Mouse (Mus musculus) CH12.LX (cell line): ENCODE data around the gene Atp6v0c. TPM values are rescaled to one million over a fixed set of nuclear protein-coding genes. Genes with fewer than 3 reads are reported as not detected.

ENCODE experiments used
- DNase-seq: peaks from one replicate; pipeline ENCODE4 v3.0.0-alpha.2; 2013; ENCODE audit errors: extremely low read depth
- H3K27ac ChIP-seq: 2 replicates; pipeline ENCODE4 v1.5.1; 2012; ENCODE audit warnings: low read depth, mild to moderate bottlenecking, control low read depth, moderate library complexity; ENCODE audit not compliant: insufficient read depth
- H3K27me3 ChIP-seq: replicated peaks from 2 replicates; pipeline ENCODE3; 2012; ENCODE audit warnings: inconsistent platforms
- H3K36me3 ChIP-seq, 2 experiments: replicated peaks in 1 of 2; 2 replicates each; pipeline versions ENCODE3 to v1.6.1; 2012; ENCODE audit warnings: inconsistent platforms in 1 of 2, low read length in 1 of 2, mild to moderate bottlenecking in 1 of 2, mixed read lengths in 1 of 2, moderate library complexity in 1 of 2; ENCODE audit not compliant: control insufficient read depth in 1 of 2, insufficient read depth in 1 of 2
- H3K4me1 ChIP-seq, 2 experiments: 2 replicates each; pipeline ENCODE4 v1.6.1; 2012; ENCODE audit warnings: inconsistent platforms in 1 of 2, moderate library complexity in 1 of 2; ENCODE audit not compliant: insufficient read depth in 2 of 2, control insufficient read depth in 1 of 2
- H3K4me2 ChIP-seq: 2 replicates; pipeline ENCODE4 v1.6.1; 2012; ENCODE audit warnings: low read depth, mild to moderate bottlenecking, control low read depth; ENCODE audit not compliant: poor library complexity, insufficient read depth, severe bottlenecking
- H3K4me3 ChIP-seq, 3 experiments: fragments of 150-350 bp in 1 of 3; sonication (generic) in 1 of 3; replicated peaks in 1 of 3; 2 replicates each; pipeline versions ENCODE3 to v1.5.1; 2011 to 2012; ENCODE audit warnings: low read depth in 2 of 3, low read length in 2 of 3, mild to moderate bottlenecking in 2 of 3, moderate library complexity in 2 of 3, control low read depth in 1 of 3, improper control_type of control experiment in 1 of 3, inconsistent platforms in 1 of 3, mixed read lengths in 1 of 3; ENCODE audit not compliant: poor library complexity in 1 of 3
- H3K79me2 ChIP-seq: replicated peaks from 2 replicates; pipeline ENCODE4 v1.6.1; 2012; ENCODE audit warnings: mild to moderate bottlenecking, moderate library complexity; ENCODE audit not compliant: control insufficient read depth, poor library complexity, insufficient read depth, severe bottlenecking; ENCODE audit errors: extremely low read depth
- H3K9ac ChIP-seq: 2 replicates; pipeline ENCODE4 v1.6.1; 2012; ENCODE audit warnings: low read depth, mild to moderate bottlenecking, control low read depth, moderate library complexity; ENCODE audit not compliant: insufficient read depth
- H3K9me3 ChIP-seq: replicated peaks from 2 replicates; pipeline ENCODE3; 2012; ENCODE audit warnings: low read length, inconsistent platforms, mixed read lengths
- BHLHE40 ChIP-seq: IDR thresholded peaks from 2 replicates; pipeline ENCODE4 v1.6.1; 2011; ENCODE audit warnings: mild to moderate bottlenecking, low read depth, low read length, improper control_type of control experiment
- CHD1 ChIP-seq: IDR thresholded peaks from 2 replicates; pipeline ENCODE4 v1.6.1; 2012; ENCODE audit warnings: low read depth, low read length, improper control_type of control experiment, inconsistent platforms
- CHD2 ChIP-seq: IDR thresholded peaks from 2 replicates; pipeline ENCODE4 v1.6.1; 2011; ENCODE audit warnings: low read length, improper control_type of control experiment
- CTCF ChIP-seq, 2 experiments: IDR thresholded peaks in 1 of 2; conservative IDR thresholded peaks in 1 of 2; 2 replicates each; pipeline ENCODE4 v1.5.1; 2011 to 2012; ENCODE audit warnings: low read depth in 2 of 2, low read length in 2 of 2, improper control_type of control experiment in 1 of 2, inconsistent platforms in 1 of 2, mild to moderate bottlenecking in 1 of 2, moderate library complexity in 1 of 2
- E2F4 ChIP-seq: IDR thresholded peaks from 2 replicates; pipeline ENCODE4 v1.6.1; 2011; ENCODE audit warnings: low read depth, low read length, improper control_type of control experiment; ENCODE audit not compliant: insufficient replicate concordance
- ELF1 ChIP-seq: IDR thresholded peaks from 2 replicates; pipeline ENCODE4 v1.6.1; 2014; ENCODE audit warnings: low read depth, mild to moderate bottlenecking, inconsistent platforms, low read length, improper control_type of control experiment
- EP300 ChIP-seq: IDR thresholded peaks from 2 replicates; pipeline ENCODE4 v1.6.1; 2011; ENCODE audit warnings: low read length, improper control_type of control experiment
- ETS1 ChIP-seq: conservative IDR thresholded peaks from 2 replicates; pipeline ENCODE4 v1.6.1; 2012; ENCODE audit warnings: low read depth, mild to moderate bottlenecking, inconsistent platforms, low read length, improper control_type of control experiment, moderate library complexity
- GABPA ChIP-seq: IDR thresholded peaks from 2 replicates; pipeline ENCODE4 v1.6.1; 2012; ENCODE audit warnings: low read depth, low read length, improper control_type of control experiment, inconsistent platforms; ENCODE audit not compliant: insufficient replicate concordance
- HCFC1 ChIP-seq: IDR thresholded peaks from 2 replicates; pipeline ENCODE4 v1.6.1; 2012; ENCODE audit warnings: low read depth, mild to moderate bottlenecking, inconsistent platforms, low read length, improper control_type of control experiment
- IRF4 ChIP-seq: IDR thresholded peaks from 2 replicates; pipeline ENCODE4 v1.6.1; 2014; ENCODE audit warnings: low read depth, mild to moderate bottlenecking, inconsistent platforms, low read length, improper control_type of control experiment
- JUN ChIP-seq: IDR thresholded peaks from 2 replicates; pipeline ENCODE4 v1.6.1; 2011; ENCODE audit warnings: low read depth, mild to moderate bottlenecking, low read length, improper control_type of control experiment, moderate library complexity; ENCODE audit not compliant: insufficient read depth
- JUND ChIP-seq: conservative IDR thresholded peaks from 2 replicates; pipeline ENCODE4 v1.6.1; 2011; ENCODE audit warnings: low read depth, low read length, improper control_type of control experiment
- KAT2A ChIP-seq: IDR thresholded peaks from 2 replicates; pipeline ENCODE4 v1.6.1; 2012; ENCODE audit warnings: low read length, improper control_type of control experiment, inconsistent platforms; ENCODE audit not compliant: insufficient replicate concordance
- MAFK ChIP-seq: IDR thresholded peaks from 2 replicates; pipeline ENCODE4 v1.6.1; 2011; ENCODE audit warnings: low read length, improper control_type of control experiment; ENCODE audit not compliant: insufficient replicate concordance
- MAX ChIP-seq: IDR thresholded peaks from 2 replicates; pipeline ENCODE4 v1.6.1; 2011; ENCODE audit warnings: low read length, improper control_type of control experiment
- MAZ ChIP-seq: IDR thresholded peaks from 2 replicates; pipeline ENCODE4 v1.6.1; 2012; ENCODE audit warnings: low read depth, mild to moderate bottlenecking, inconsistent platforms, low read length, improper control_type of control experiment, moderate library complexity
- MEF2A ChIP-seq: IDR thresholded peaks from 2 replicates; pipeline ENCODE4 v1.6.1; 2014; ENCODE audit warnings: low read depth, mild to moderate bottlenecking, inconsistent platforms, low read length, improper control_type of control experiment, borderline replicate concordance
- MXI1 ChIP-seq: IDR thresholded peaks from 2 replicates; pipeline ENCODE4 v1.6.1; 2011; ENCODE audit warnings: mild to moderate bottlenecking, low read depth, low read length, improper control_type of control experiment
- MYC ChIP-seq: IDR thresholded peaks from 2 replicates; pipeline ENCODE4 v1.6.1; 2011; ENCODE audit warnings: low read depth, mild to moderate bottlenecking, improper control_type of control experiment, low read length
- NELFE ChIP-seq: IDR thresholded peaks from 2 replicates; pipeline ENCODE4 v1.6.1; 2011; ENCODE audit warnings: low read depth, low read length, improper control_type of control experiment
- NRF1 ChIP-seq: IDR thresholded peaks from 2 replicates; pipeline ENCODE4 v1.6.1; 2014; ENCODE audit warnings: low read depth, mild to moderate bottlenecking, inconsistent platforms, low read length, improper control_type of control experiment, moderate library complexity
- PAX5 ChIP-seq: IDR thresholded peaks from 2 replicates; pipeline ENCODE4 v1.6.1; 2012; ENCODE audit warnings: low read length, inconsistent platforms, mixed read lengths
- POLR2A ChIP-seq: IDR thresholded peaks from 2 replicates; pipeline ENCODE4 v1.6.1; 2011; ENCODE audit warnings: low read depth, mild to moderate bottlenecking, improper control_type of control experiment, low read length
- POLR2AphosphoS2 ChIP-seq: IDR thresholded peaks from 2 replicates; pipeline ENCODE4 v1.6.1; 2011; ENCODE audit warnings: low read depth, low read length, improper control_type of control experiment
- RAD21 ChIP-seq: IDR thresholded peaks from 2 replicates; pipeline ENCODE4 v1.6.1; 2011; ENCODE audit warnings: low read depth, mild to moderate bottlenecking, low read length, improper control_type of control experiment, moderate library complexity
- RCOR1 ChIP-seq: conservative IDR thresholded peaks from 2 replicates; pipeline ENCODE4 v1.6.1; 2012; ENCODE audit warnings: low read depth, mild to moderate bottlenecking, inconsistent platforms, low read length, improper control_type of control experiment
- SIN3A ChIP-seq: IDR thresholded peaks from 2 replicates; pipeline ENCODE4 v1.6.1; 2012; ENCODE audit warnings: low read length, improper control_type of control experiment, inconsistent platforms
- SMC3 ChIP-seq: IDR thresholded peaks from 2 replicates; pipeline ENCODE4 v1.6.1; 2011; ENCODE audit warnings: low read depth, low read length, improper control_type of control experiment
- TBP ChIP-seq: conservative IDR thresholded peaks from 2 replicates; pipeline ENCODE4 v1.6.1; 2011; ENCODE audit warnings: low read depth, low read length, improper control_type of control experiment
- TCF12 ChIP-seq: IDR thresholded peaks from 2 replicates; pipeline ENCODE4 v1.6.1; 2014; ENCODE audit warnings: low read depth, mild to moderate bottlenecking, inconsistent platforms, low read length, improper control_type of control experiment
- UBTF ChIP-seq: IDR thresholded peaks from 2 replicates; pipeline ENCODE4 v1.6.1; 2012; ENCODE audit warnings: low read depth, mild to moderate bottlenecking, inconsistent platforms, low read length, improper control_type of control experiment, moderate library complexity
- USF1 ChIP-seq: IDR thresholded peaks from 2 replicates; pipeline ENCODE4 v1.6.1; 2014; ENCODE audit warnings: low read depth, mild to moderate bottlenecking, inconsistent platforms, low read length, improper control_type of control experiment
- USF2 ChIP-seq: conservative IDR thresholded peaks from 2 replicates; pipeline ENCODE4 v1.6.1; 2011; ENCODE audit warnings: low read depth, low read length, improper control_type of control experiment
- ZC3H11A ChIP-seq: IDR thresholded peaks from 2 replicates; pipeline ENCODE4 v1.6.1; 2012; ENCODE audit warnings: low read depth, mild to moderate bottlenecking, inconsistent platforms, low read length, improper control_type of control experiment
- ZKSCAN1 ChIP-seq: IDR thresholded peaks from 2 replicates; pipeline ENCODE4 v1.6.1; 2012; ENCODE audit warnings: low read depth, inconsistent platforms, low read length, improper control_type of control experiment, borderline replicate concordance
- ZMIZ1 ChIP-seq: IDR thresholded peaks from 2 replicates; pipeline ENCODE4 v1.6.1; 2012; ENCODE audit warnings: low read depth, mild to moderate bottlenecking, inconsistent platforms, low read length, improper control_type of control experiment
- ZNF384 ChIP-seq: IDR thresholded peaks from 2 replicates; pipeline ENCODE4 v1.6.1; 2012; ENCODE audit warnings: low read depth, low read length, improper control_type of control experiment, inconsistent platforms
- dilution Hi-C: fragments of 300-500 bp; cut with MboI; formaldehyde crosslinking; loops from 2 replicates; pipeline ENCODE4 v1.14.3; 2020; ENCODE audit warnings: low sequenced_read_pairs; ENCODE audit not compliant: extremely low pct_unique_long_range_greater_than_20kb, extremely low pct_ligation_motif_present
- in situ Hi-C: fragments of 300-500 bp; cut with MboI; formaldehyde crosslinking; loops from 3 replicates; pipeline ENCODE4 v1.14.3; 2019; ENCODE audit warnings: low sequenced_read_pairs, low pct_ligation_motif_present, low pct_unique_long_range_greater_than_20kb, mixed read lengths
- polyA plus RNA-seq: library from polyadenylated mRNA; unstranded; fragments of >175 nt; gene quantifications from 2 replicates; pipeline ENCODE4 v1.2.1, GENCODE M21; 2012; ENCODE audit warnings: low read depth; ENCODE audit not compliant: insufficient read length
- total RNA-seq, 2 experiments: library from RNA; depleted of rRNA; stranded (reverse); fragments of 300-350 nt in 1 of 2; fragments of >200 nt in 1 of 2; gene quantifications; 2 replicates each; pipeline ENCODE4 v1.2.3; 2012 to 2014

Gene Atp6v0c
- total and polyA plus RNA-seq, 3 experiments = 49.1 to 407 (median 83.2) TPM

- no peaks in the 10 kb centered on the region for H3K9me3 ChIP-seq
- peaks cover 0 to 7% of the 10 kb centered on the region in 2 experiments for H3K36me3 ChIP-seq
- peak; percentile 96 for DNase-seq
- in situ Hi-C loops (no loop called here), dilution Hi-C loops (no loop called here)
- no peaks in the 10 kb centered on the region for H3K27me3 ChIP-seq
- peak overlapping the region; percentile 42; the same call in 1 of the 2 replicates for H3K27ac ChIP-seq
- peak overlapping the region; percentile 89 for H3K9ac ChIP-seq
- H3K79me2 ChIP-seq = peaks cover 28% of the 10 kb centered on the region
- H3K4me2 ChIP-seq = peak overlapping the region; percentile 91
- H3K4me1 ChIP-seq = peaks cover 12 to 50% of the 10 kb centered on the region in 2 experiments
- TF ChIP-seq MYC = no peak
- no peak for TF ChIP-seq IRF4
- no peak for TF ChIP-seq RAD21
- no peak for TF ChIP-seq MEF2A
- TF ChIP-seq NRF1 = peak; percentile 49
- TF ChIP-seq GABPA = no peak; the same call in 1 of the 2 replicates
- no peak for TF ChIP-seq JUN
- TF ChIP-seq EP300 = no peak
- peak; percentile 84 for TF ChIP-seq HCFC1
- no peak for TF ChIP-seq USF2
- TF ChIP-seq PAX5 = no peak
- TF ChIP-seq ETS1 = no peak
- no peak for TF ChIP-seq POLR2AphosphoS2
- TF ChIP-seq POLR2A = peak; percentile 75
- TF ChIP-seq TBP = 0 out of 2 replicates have a peak, but pooled peaks have one; percentile 34
- TF ChIP-seq SIN3A = peak; percentile 89; the same call in 1 of the 2 replicates
- TF ChIP-seq CTCF (conservative IDR thresholded peaks at IDR 0.05 in 1 of 2, IDR thresholded peaks at IDR 0.05 in 1 of 2; ENCODE audit: low read depth in 2 of 2, low read length in 2 of 2) = no peak
- TF ChIP-seq USF1 = no peak
- no peak; the same call in 1 of the 2 replicates for TF ChIP-seq ZMIZ1
- no peak for TF ChIP-seq SMC3
- TF ChIP-seq RCOR1 = no peak
- no peak for TF ChIP-seq BHLHE40
- TF ChIP-seq ZKSCAN1 = no peak
- no peak for TF ChIP-seq E2F4
- TF ChIP-seq TCF12 = peak; percentile 33; the same call in 1 of the 2 replicates
- TF ChIP-seq MAX = peak; percentile 20; the same call in 1 of the 2 replicates
- TF ChIP-seq CHD2 = peak; percentile 87
- no peak for TF ChIP-seq UBTF
- peak; percentile 69; the same call in 1 of the 2 replicates for TF ChIP-seq KAT2A
- TF ChIP-seq JUND = no peak
- TF ChIP-seq ZNF384 = no peak
- TF ChIP-seq NELFE = peak; percentile 81
- no peak for TF ChIP-seq MAFK
- TF ChIP-seq MAZ = peak; percentile 96
- TF ChIP-seq ZC3H11A = no peak
- TF ChIP-seq CHD1 = no peak
- peak; percentile 72; the same call in 1 of the 2 replicates for TF ChIP-seq MXI1
- TF ChIP-seq ELF1 = peak; percentile 97
- peak overlapping the region; percentile 88 to 97 (median 92) for H3K4me3 ChIP-seq
Measured at GRCm38 (mm10) chr17:24141425-24141920, 28.0 kb downstream of the Atp6v0c start.
